Mouse (Mus musculus) layer of hippocampus, adult 9-10 months (tissue): ENCODE data around the gene Olfr381.
"Not testable (repeated sequence)": the region's sequence is repeated elsewhere in the genome, so short reads cannot be mapped to it uniquely, and the experiment has no call there.

ENCODE experiments used
- DNase-seq: peaks from one replicate; pipeline ENCODE4 v3.0.0; 2022; ENCODE audit warnings: low spot score

Olfr381 gene

DNA sequence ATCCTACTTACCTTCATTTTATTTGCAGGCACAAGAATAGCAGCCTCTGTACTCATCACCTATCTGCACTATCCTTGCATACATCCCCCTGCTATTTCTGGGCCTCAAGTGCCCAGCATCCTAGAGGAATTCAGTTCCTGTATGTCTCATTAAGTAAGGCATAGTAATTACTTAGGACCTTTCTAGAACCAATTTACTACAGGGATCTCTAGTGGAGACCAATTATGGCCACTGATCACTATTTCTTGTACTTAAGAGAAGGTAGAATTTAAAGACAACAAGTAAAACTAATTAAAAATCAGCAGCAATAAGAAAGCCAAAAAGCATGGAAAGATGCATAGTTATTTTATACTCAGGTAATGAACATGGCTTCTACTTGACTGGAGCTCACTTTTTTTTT is at the start of gene Olfr381:
Gene Olfr381, minus strand, starts transcription at position 101 of the 400 bp plus-strand sequence.
- DNase-seq = no peak

GRCm38 (mm10) chr11:73528971-73529370 is 37.6 kb upstream of the Olfr381 start:
- DNase-seq = not testable (repeated sequence)

- no peak for DNase-seq
These were observed 25.7 kb upstream of the Olfr381 start, which contains the start of gene Olfr382 for GRCm38 (mm10) chr11:73517097-73517496. Olfr382 (minus strand) TSS chr11:73517197.

DNA sequence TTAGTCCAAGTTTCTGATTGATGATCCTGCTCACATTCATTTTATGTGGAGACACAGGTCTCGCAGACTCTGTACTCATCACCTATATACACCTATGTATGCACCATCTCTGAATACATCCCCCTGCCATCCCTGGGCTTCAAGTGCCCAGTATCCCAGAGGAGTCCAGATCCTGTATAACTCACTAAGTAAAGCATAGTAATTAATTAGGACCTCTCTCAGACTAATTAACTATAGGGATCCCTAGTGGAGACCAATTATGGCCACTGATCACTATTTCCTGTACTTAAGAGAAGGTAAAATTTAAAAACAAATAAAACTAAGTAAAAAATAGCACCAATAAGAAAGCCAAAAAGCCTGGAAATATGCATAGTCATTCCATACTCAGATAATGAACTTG is 34.0 kb downstream of the Olfr381 start, which contains the start of gene Olfr380:
Gene Olfr380, minus strand, starts transcription at position 101 of the 400 bp plus-strand sequence.
- DNase-seq = no peak
